25 mouse cellular contexts compared by ENCODE assay signal in genomic region chr1:160100996-160101395, GRCm38 (mm10). TPM values are rescaled to one million over a fixed set of nuclear protein-coding genes. Genes with fewer than 3 reads are reported as not detected.
A peak's percentile ranks its signal among the peaks of the same experiment; 100 is the strongest.
DNase-seq lines count a peak whose midpoint lies in the region.
"Had no signal": no experiment of that assay in that cellular context is flagged by ENCODE, and none has a peak within 500 bp of the region (broad histone marks: within the 10 kb centered on the region; RNA-seq: fewer than 3 reads in every experiment).

No protein-coding gene starts in this region.

- no peaks in the 10 kb centered on the region for H3K4me1 ChIP-seq in hindbrain, embryonic 10.5 days (replicated peaks)
- H3K4me1 ChIP-seq: embryonic facial prominence, embryonic 12.5 days; heart, embryonic 12.5 days; lung, embryonic 15.5 days; neural tube, embryonic 13.5 days had no signal

- H3K9me3 ChIP-seq in hindbrain, embryonic 10.5 days, result no peaks in the 10 kb centered on the region
- H3K9me3 ChIP-seq: embryonic facial prominence, embryonic 12.5 days; heart, embryonic 12.5 days; lung, embryonic 15.5 days; neural tube, embryonic 13.5 days had no signal

- WGBS in hindbrain, embryonic 10.5 days, result 87% methylated on average over 5 of the region's 5 CpGs

- no peak overlapping the region for H3K27ac ChIP-seq in hindbrain, embryonic 10.5 days
- H3K27ac ChIP-seq: embryonic facial prominence, embryonic 12.5 days; hindbrain, postnatal 0 days; lung, embryonic 15.5 days; neural tube, embryonic 13.5 days had no signal

- no peak overlapping the region for H3K4me3 ChIP-seq in hindbrain, embryonic 10.5 days
- H3K4me3 ChIP-seq: embryonic facial prominence, embryonic 12.5 days; heart, embryonic 12.5 days; lung, embryonic 15.5 days; neural tube, embryonic 13.5 days had no signal

- H3K36me3 ChIP-seq in hindbrain, embryonic 10.5 days, result no peaks in the 10 kb centered on the region
- H3K36me3 ChIP-seq: embryonic facial prominence, embryonic 12.5 days; heart, embryonic 12.5 days; lung, embryonic 15.5 days; neural tube, embryonic 13.5 days had no signal

- DNase-seq in heart, adult 11 months, result peak; percentile 85
- DNase-seq in heart, adult 8-10 months (ENCODE audit: low spot score), result no peak
- DNase-seq in right cerebral cortex, adult 18-20 months, result peak; percentile 43
- no peak for DNase-seq in right cerebral cortex, postnatal 14 days
- peak; percentile 82 for DNase-seq in brain, adult 2 months (ENCODE audit: low read depth, low spot score)
- peak; percentile 80 for DNase-seq in telencephalon, adult 2 months (ENCODE audit: low read depth, low spot score)
- DNase-seq in hindbrain, embryonic 10.5 days (ENCODE audit: low spot score), result no peak
- DNase-seq: adrenal gland, postnatal 36 days; cerebellum, postnatal 25 days; gastrocnemius, postnatal 10 days; heart, postnatal 36 days; kidney, adult 18-20 months; kidney, postnatal 36 days; spleen, adult 18-20 months had no signal

- no peaks in the 10 kb centered on the region for H3K27me3 ChIP-seq in hindbrain, embryonic 10.5 days (ENCODE audit: insufficient read depth, poor library complexity, severe bottlenecking)
- H3K27me3 ChIP-seq: embryonic facial prominence, embryonic 12.5 days; heart, embryonic 12.5 days; lung, embryonic 15.5 days; neural tube, embryonic 13.5 days had no signal

RNA-seq across cellular contexts. Expression of gene Tnn, which starts 52.4 kb away (rescaled TPM):
- total RNA-seq in heart, adult 8-10 months (2022), result not detected
- 0.07 TPM in 1 of 2 replicates, not detected in the other for polyA plus RNA-seq in hindbrain, embryonic 10.5 days (2016; fragmentation: Nextera tagmentation; extraction: Ambion mirVana)
- total RNA-seq: heart, postnatal 36 days; megakaryocyte-erythroid progenitor cell, adult 5-6 weeks; MEL; monocyte, adult 5-6 weeks had no signal
- polyA plus RNA-seq: forebrain, embryonic 11.5 days; heart, embryonic 12.5 days; liver, embryonic 11.5 days; testis, adult 2 months had no signal

RNA-seq across cellular contexts. Expression of gene 4930523C07Rik, which starts 56.8 kb away (rescaled TPM):
- total RNA-seq in heart, adult 8-10 months (2022), result 10 to 100 TPM; 19.6 to 23.7 (median 20.2) TPM
- polyA plus RNA-seq in hindbrain, embryonic 10.5 days (2016; fragmentation: Nextera tagmentation; extraction: Ambion mirVana), result 1.7 and 2.9 TPM in 2 replicates
- total RNA-seq: MEL had no signal

Comparison
In these comparisons a context has a peak if more than half of its experiments do, and no peak if none do; other contexts are left out.
1. DNase-seq: peak in heart, adult 11 months (single experiment), right cerebral cortex, adult 18-20 months (single experiment), brain, adult 2 months (single experiment) and telencephalon, adult 2 months (single experiment); none in heart, adult 8-10 months (single experiment), right cerebral cortex, postnatal 14 days (single experiment) and hindbrain, embryonic 10.5 days (single experiment).